Mouse (Mus musculus) liver, postnatal 0 days (tissue): Measurements from ENCODE around the gene Zfp619. TPM values are rescaled to one million over a fixed set of nuclear protein-coding genes. Genes with fewer than 3 reads are reported as not detected.

Source experiments
- ATAC-seq: fragments of 200-750 bp; cut with Nextera tagmentation; 2 replicates; pipeline ENCODE4 v1.8.0; 2017; ENCODE audit warnings: mild to moderate bottlenecking, moderate library complexity
- DNase-seq: peaks from one replicate; pipeline ENCODE4 v3.0.0-alpha.2; 2016
- H3K27ac ChIP-seq: fragments of 300-500 bp; sonication (generic); 2 replicates; pipeline ENCODE4 v1.5.1; 2014; ENCODE audit warnings: antibody characterized with exemption, moderate library complexity, mild to moderate bottlenecking, low read depth
- H3K27me3 ChIP-seq: fragments of 300-500 bp; sonication (generic); 2 replicates; pipeline ENCODE4 v1.6.1; 2014; ENCODE audit warnings: low read length, control low read depth, mixed read lengths; ENCODE audit not compliant: insufficient read depth
- H3K36me3 ChIP-seq: fragments of 300-500 bp; sonication (generic); replicated peaks from 2 replicates; pipeline ENCODE4 v1.6.1; 2014; ENCODE audit warnings: mild to moderate bottlenecking, control low read depth, low read length, moderate library complexity, mixed read lengths; ENCODE audit not compliant: insufficient read depth
- H3K4me1 ChIP-seq: fragments of 300-500 bp; sonication (generic); 2 replicates; pipeline ENCODE4 v1.6.1; 2014; ENCODE audit warnings: antibody characterized with exemption, mild to moderate bottlenecking, control low read depth; ENCODE audit not compliant: insufficient read depth
- H3K4me2 ChIP-seq: fragments of 300-500 bp; sonication (generic); 2 replicates; pipeline ENCODE4 v1.6.1; 2014; ENCODE audit warnings: low read depth, mild to moderate bottlenecking, low read length, moderate library complexity, mixed read lengths
- H3K4me3 ChIP-seq: fragments of 300-500 bp; sonication (generic); 2 replicates; pipeline ENCODE4 v1.5.1; 2014; ENCODE audit warnings: low read depth, low read length
- H3K9ac ChIP-seq: fragments of 300-500 bp; sonication (generic); replicated peaks from 2 replicates; pipeline ENCODE4 v1.6.1; 2014; ENCODE audit warnings: mild to moderate bottlenecking, moderate library complexity
- H3K9me3 ChIP-seq: fragments of 300-500 bp; sonication (generic); 2 replicates; pipeline ENCODE4 v1.6.1; 2016; ENCODE audit warnings: mild to moderate bottlenecking, control low read depth, low read length, mixed read lengths
- CTCF ChIP-seq: sonication (generic); IDR thresholded peaks from 2 replicates; pipeline ENCODE4 v1.5.1; 2016; ENCODE audit warnings: antibody characterized with exemption, low read depth
- EP300 ChIP-seq: IDR thresholded peaks from 2 replicates; pipeline ENCODE4 v1.6.1; 2016; ENCODE audit warnings: antibody characterized with exemption, low read depth, mild to moderate bottlenecking
- WGBS: fragments of 180-500 bp; shearing (Covaris S2); extraction: QIAGEN DNeasy Blood & Tissue Kit; methylation state at CpG from one replicate; pipeline ENCODE4 v1.1.7; 2014; ENCODE audit not compliant: insufficient replicate concordance; 5-methylcytosine and 5-hydroxymethylcytosine counted together
- polyA plus RNA-seq: library from polyadenylated mRNA; unstranded; fragments of >200 nt; fragmentation: Nextera tagmentation; extraction: Ambion mirVana; gene quantifications from 2 replicates; pipeline ENCODE4 v1.2.1, GENCODE M21; 2015

Zfp619 gene
- polyA plus RNA-seq, 1 experiment from 2014 or later, result 0.16 TPM

- TF ChIP-seq CTCF (no peak), EP300 (no peak)
- no peak for ATAC-seq
- Histone ChIP-seq H3K27ac (no peak overlapping the region), H3K4me2 (no peak overlapping the region), H3K4me3 (no peak overlapping the region), H3K9me3 (no peaks in the 10 kb centered on the region), H3K36me3 (no peaks in the 10 kb centered on the region), H3K27me3 (no peaks in the 10 kb centered on the region), H3K4me1 (no peaks in the 10 kb centered on the region), H3K9ac (no peak overlapping the region)
- 80% methylated on average over 1 of the region's 1 CpGs for WGBS
- DNase-seq, result no peak
Measured at GRCm38 (mm10) chr7:39504100-39504499, 13.5 kb upstream of the Zfp619 start.

GRCm38 (mm10) chr7:39518362-39518761, 796 bp downstream of the Zfp619 start:
- H3K36me3 ChIP-seq, result no peaks in the 10 kb centered on the region
- ATAC-seq, result no peak
- H3K4me3 ChIP-seq, result peak overlapping the region; percentile 76
- no peak overlapping the region for H3K9ac ChIP-seq
- DNase-seq, result peak; percentile 13
- WGBS, result 75% methylated on average over 12 of the region's 12 CpGs
- H3K27me3 ChIP-seq, result no peaks in the 10 kb centered on the region
- TF ChIP-seq EP300 (no peak), CTCF (no peak)
- no peaks in the 10 kb centered on the region for H3K4me1 ChIP-seq
- H3K4me2 ChIP-seq, result peak overlapping the region; percentile 71
- no peaks in the 10 kb centered on the region for H3K9me3 ChIP-seq
- H3K27ac ChIP-seq, result no peak overlapping the region

- H3K4me3 ChIP-seq, result no peak overlapping the region
- H3K27ac ChIP-seq, result no peak overlapping the region
- H3K9ac ChIP-seq, result no peak overlapping the region
- H3K36me3 ChIP-seq, result no peaks in the 10 kb centered on the region
- no peaks in the 10 kb centered on the region for H3K4me1 ChIP-seq
- DNase-seq (no peak), ATAC-seq (no peak)
- 63% methylated on average over 1 of the region's 1 CpGs for WGBS
- H3K9me3 ChIP-seq, result no peaks in the 10 kb centered on the region
- H3K27me3 ChIP-seq, result no peaks in the 10 kb centered on the region
- TF ChIP-seq EP300, result no peak
- TF ChIP-seq CTCF, result no peak
- H3K4me2 ChIP-seq, result no peak overlapping the region
Measured at GRCm38 (mm10) chr7:39523703-39524424, 6.3 kb downstream of the Zfp619 start.

- ATAC-seq (no peak), DNase-seq (no peak)
- Histone ChIP-seq H3K4me1 (no peaks in the 10 kb centered on the region), H3K36me3 (no peaks in the 10 kb centered on the region), H3K27me3 (no peaks in the 10 kb centered on the region), H3K9ac (no peak overlapping the region), H3K4me3 (no peak overlapping the region), H3K9me3 (no peaks in the 10 kb centered on the region), H3K27ac (no peak overlapping the region), H3K4me2 (no peak overlapping the region)
- TF ChIP-seq CTCF, result no peak
- no peak for TF ChIP-seq EP300
- 52% methylated on average over 1 of the region's 1 CpGs for WGBS
Measured at GRCm38 (mm10) chr7:39543151-39543550, 25.6 kb downstream of the Zfp619 start.

GRCm38 (mm10) chr7:39544242-39545111, 26.9 kb downstream of the Zfp619 start:
- no peaks in the 10 kb centered on the region for H3K4me1 ChIP-seq
- WGBS, result under 1% methylated on average over 43 of the region's 43 CpGs
- H3K9ac ChIP-seq, result peak overlapping the region; percentile 82
- H3K4me2 ChIP-seq, result peak overlapping the region; percentile 85
- DNase-seq, result peak; percentile 80
- peak overlapping the region; percentile 87 for H3K27ac ChIP-seq
- no peaks in the 10 kb centered on the region for H3K27me3 ChIP-seq
- ATAC-seq, result peak; percentile 94
- no peaks in the 10 kb centered on the region for H3K9me3 ChIP-seq
- TF ChIP-seq EP300 (no peak), CTCF (peak; percentile 62)
- no peaks in the 10 kb centered on the region for H3K36me3 ChIP-seq
- H3K4me3 ChIP-seq, result peak overlapping the region; percentile 56

GRCm38 (mm10) chr7:39545134-39545533, 27.6 kb downstream of the Zfp619 start:
- H3K9ac ChIP-seq, result peak overlapping the region; percentile 82

More at GRCm38 (mm10) chr7:39545134-39545533, 27.6 kb downstream of the Zfp619 start:
- H3K27me3 ChIP-seq, result no peaks in the 10 kb centered on the region
- no peaks in the 10 kb centered on the region for H3K4me1 ChIP-seq
- ATAC-seq, result no peak
- H3K9me3 ChIP-seq, result no peaks in the 10 kb centered on the region
- H3K36me3 ChIP-seq, result no peaks in the 10 kb centered on the region
- no peak for DNase-seq
- peak overlapping the region; percentile 87 for H3K27ac ChIP-seq
- peak overlapping the region; percentile 56 for H3K4me3 ChIP-seq
- peak overlapping the region; percentile 85 for H3K4me2 ChIP-seq
- WGBS, result 49% methylated on average over 10 of the region's 10 CpGs
- no peak for TF ChIP-seq CTCF
- no peak for TF ChIP-seq EP300
